Mouse (Mus musculus): ENCODE data around the gene Wsb2. TPM values are rescaled to one million over a fixed set of nuclear protein-coding genes. Genes with fewer than 3 reads are reported as not detected.
"Not testable (repeated sequence)": the region's sequence is repeated elsewhere in the genome, so short reads cannot be mapped to it uniquely, and the experiment has no call there.

The Wsb2 gene
- polyA plus RNA-seq, 1 experiment from 2014 or later, result 26.4 TPM

GRCm38 (mm10) chr5:117338503-117338902 is 18.6 kb upstream of the Wsb2 start:
- ATAC-seq (ENCODE audit: insufficient read depth), result peak; percentile 58
- Histone ChIP-seq H3K4me2 (0 out of 2 replicates have a peak overlapping the region, but pooled peaks have one; percentile 5), H3K4me1 (replicated peaks) (peaks cover 23% of the 10 kb centered on the region; the same call in 1 of the 2 replicates), H3K9ac (no peak overlapping the region), H3K36me3 (replicated peaks) (no peaks in the 10 kb centered on the region; the same call in 1 of the 2 replicates), H3K27ac (replicated peaks) (peak overlapping the region; percentile 19; the same call in 1 of the 2 replicates), H3K4me3 (replicated peaks) (no peak overlapping the region), H3K27me3 (no peaks in the 10 kb centered on the region), H3K9me3 (replicated peaks) (0 out of 2 replicates have a peak, but pooled peaks cover 3% of the 10 kb centered on the region)
- 35% methylated on average over 8 of the region's 8 CpGs for WGBS (ENCODE audit: insufficient replicate concordance)

GRCm38 (mm10) chr5:117340081-117340480 is 17.0 kb upstream of the Wsb2 start:
- 59% methylated on average over 6 of the region's 6 CpGs for WGBS (ENCODE audit: insufficient replicate concordance)
- no peak for ATAC-seq (ENCODE audit: insufficient read depth)

GRCm38 (mm10) chr5:117341896-117342295 is 15.2 kb upstream of the Wsb2 start:
- 38% methylated on average over 6 of the region's 6 CpGs for WGBS (ENCODE audit: insufficient replicate concordance)
- Histone ChIP-seq H3K9ac (no peak overlapping the region), H3K27me3 (no peaks in the 10 kb centered on the region), H3K4me2 (no peak overlapping the region), H3K4me1 (replicated peaks) (peaks cover 22% of the 10 kb centered on the region; the same call in 1 of the 2 replicates), H3K27ac (replicated peaks) (no peak overlapping the region), H3K4me3 (replicated peaks) (no peak overlapping the region), H3K36me3 (replicated peaks) (no peaks in the 10 kb centered on the region), H3K9me3 (replicated peaks) (0 out of 2 replicates have a peak, but pooled peaks cover 2% of the 10 kb centered on the region)
- no peak for ATAC-seq (ENCODE audit: insufficient read depth)

More at GRCm38 (mm10) chr5:117340081-117340480, 17.0 kb upstream of the Wsb2 start:
- H3K4me1 ChIP-seq (replicated peaks), result peaks cover 23% of the 10 kb centered on the region; the same call in 1 of the 2 replicates
- no peak overlapping the region for H3K9ac ChIP-seq
- no peaks in the 10 kb centered on the region for H3K27me3 ChIP-seq
- no peaks in the 10 kb centered on the region for H3K36me3 ChIP-seq (replicated peaks)
- H3K27ac ChIP-seq (replicated peaks), result no peak overlapping the region
- H3K4me2 ChIP-seq, result no peak overlapping the region
- H3K9me3 ChIP-seq (replicated peaks), result 0 out of 2 replicates have a peak, but pooled peaks cover 3% of the 10 kb centered on the region
- H3K4me3 ChIP-seq (replicated peaks), result no peak overlapping the region

GRCm38 (mm10) chr5:117344496-117344895 is 12.6 kb upstream of the Wsb2 start:
- H3K27me3 ChIP-seq, H3K9ac ChIP-seq: not testable (repeated sequence)

GRCm38 (mm10) chr5:117345432-117345976 is 11.6 kb upstream of the Wsb2 start:
- no peak overlapping the region for H3K9ac ChIP-seq
- no peak overlapping the region for H3K27ac ChIP-seq (replicated peaks)
- WGBS (ENCODE audit: insufficient replicate concordance), result 53% methylated on average over 5 of the region's 5 CpGs
- no peak overlapping the region for H3K4me3 ChIP-seq (replicated peaks)
- no peak for ATAC-seq (ENCODE audit: insufficient read depth)
- H3K36me3 ChIP-seq (replicated peaks), result no peaks in the 10 kb centered on the region
- H3K27me3 ChIP-seq, result no peaks in the 10 kb centered on the region
- peaks cover 7% of the 10 kb centered on the region for H3K4me1 ChIP-seq (replicated peaks)
- no peaks in the 10 kb centered on the region for H3K9me3 ChIP-seq (replicated peaks)
- no peak overlapping the region for H3K4me2 ChIP-seq

More at GRCm38 (mm10) chr5:117344496-117344895, 12.6 kb upstream of the Wsb2 start:
- not testable (repeated sequence) for ATAC-seq (ENCODE audit: insufficient read depth); H3K4me3 ChIP-seq (replicated peaks); H3K9me3 ChIP-seq (replicated peaks); H3K36me3 ChIP-seq (replicated peaks); H3K4me1 ChIP-seq (replicated peaks); H3K27ac ChIP-seq (replicated peaks); H3K4me2 ChIP-seq
- WGBS (ENCODE audit: insufficient replicate concordance), result 63% methylated on average over 5 of the region's 5 CpGs

- ATAC-seq (ENCODE audit: insufficient read depth), result no peak
- Histone ChIP-seq H3K27me3 (no peaks in the 10 kb centered on the region), H3K36me3 (replicated peaks) (no peaks in the 10 kb centered on the region), H3K9me3 (replicated peaks) (no peaks in the 10 kb centered on the region), H3K4me3 (replicated peaks) (no peak overlapping the region), H3K9ac (no peak overlapping the region), H3K27ac (replicated peaks) (no peak overlapping the region), H3K4me1 (replicated peaks) (peaks cover 7% of the 10 kb centered on the region), H3K4me2 (no peak overlapping the region)
- WGBS (ENCODE audit: insufficient replicate concordance), result 36% methylated on average over 3 of the region's 3 CpGs
These were observed 10.8 kb upstream of the Wsb2 start for GRCm38 (mm10) chr5:117346281-117346680.

GRCm38 (mm10) chr5:117347011-117347410 is 10.1 kb upstream of the Wsb2 start:
- H3K27me3 ChIP-seq, result 0 out of 2 replicates have a peak, but pooled peaks cover 3% of the 10 kb centered on the region
- H3K9me3 ChIP-seq (replicated peaks), result no peaks in the 10 kb centered on the region
- H3K27ac ChIP-seq (replicated peaks), result no peak overlapping the region
- peaks cover 7% of the 10 kb centered on the region for H3K4me1 ChIP-seq (replicated peaks)
- H3K36me3 ChIP-seq (replicated peaks), result no peaks in the 10 kb centered on the region
- no peak for ATAC-seq (ENCODE audit: insufficient read depth)
- WGBS (ENCODE audit: insufficient replicate concordance), result 55% methylated on average over 5 of the region's 5 CpGs
- no peak overlapping the region for H3K4me3 ChIP-seq (replicated peaks)
- H3K4me2 ChIP-seq, result no peak overlapping the region
- no peak overlapping the region for H3K9ac ChIP-seq

GRCm38 (mm10) chr5:117347838-117348237 is 9.3 kb upstream of the Wsb2 start:
- no peak for ATAC-seq (ENCODE audit: insufficient read depth)
- Histone ChIP-seq H3K9ac (no peak overlapping the region), H3K9me3 (replicated peaks) (no peaks in the 10 kb centered on the region), H3K4me3 (replicated peaks) (no peak overlapping the region), H3K4me1 (replicated peaks) (peaks cover 7% of the 10 kb centered on the region), H3K4me2 (peak overlapping the region; percentile 27; the same call in 1 of the 2 replicates), H3K27ac (replicated peaks) (no peak overlapping the region), H3K36me3 (replicated peaks) (no peaks in the 10 kb centered on the region), H3K27me3 (peaks cover 10% of the 10 kb centered on the region; the same call in 1 of the 2 replicates)
- WGBS (ENCODE audit: insufficient replicate concordance), result 82% methylated on average over 2 of the region's 2 CpGs

- Histone ChIP-seq H3K4me2 (peak overlapping the region; percentile 27; the same call in 1 of the 2 replicates), H3K36me3 (replicated peaks) (no peaks in the 10 kb centered on the region), H3K27me3 (peaks cover 14% of the 10 kb centered on the region), H3K9ac (no peak overlapping the region), H3K4me1 (replicated peaks) (peaks cover 7% of the 10 kb centered on the region), H3K9me3 (replicated peaks) (no peaks in the 10 kb centered on the region), H3K27ac (replicated peaks) (no peak overlapping the region), H3K4me3 (replicated peaks) (no peak overlapping the region)
- ATAC-seq (ENCODE audit: insufficient read depth), result no peak; the same call in 1 of the 2 replicates
- 36% methylated on average over 19 of the region's 19 CpGs for WGBS (ENCODE audit: insufficient replicate concordance)
These were observed 8.8 kb upstream of the Wsb2 start for GRCm38 (mm10) chr5:117348279-117348678.

GRCm38 (mm10) chr5:117354121-117354520 is 3.0 kb upstream of the Wsb2 start:
- Histone ChIP-seq H3K4me1 (replicated peaks) (peaks cover 25% of the 10 kb centered on the region), H3K4me3 (replicated peaks) (no peak overlapping the region), H3K9me3 (replicated peaks) (no peaks in the 10 kb centered on the region), H3K4me2 (no peak overlapping the region), H3K27ac (replicated peaks) (no peak overlapping the region), H3K36me3 (replicated peaks) (no peaks in the 10 kb centered on the region), H3K27me3 (peaks cover 54% of the 10 kb centered on the region), H3K9ac (no peak overlapping the region)
- 17% methylated on average over 8 of the region's 8 CpGs for WGBS (ENCODE audit: insufficient replicate concordance)
- ATAC-seq (ENCODE audit: insufficient read depth), result no peak

- H3K4me2 ChIP-seq, result peak overlapping the region; percentile 94
- ATAC-seq (ENCODE audit: insufficient read depth), result no peak
- H3K9me3 ChIP-seq (replicated peaks), result no peaks in the 10 kb centered on the region
- peaks cover 41% of the 10 kb centered on the region for H3K4me1 ChIP-seq (replicated peaks)
- H3K27me3 ChIP-seq, result peaks cover 54% of the 10 kb centered on the region
- peak overlapping the region; percentile 83; the same call in 1 of the 2 replicates for H3K4me3 ChIP-seq (replicated peaks)
- no peaks in the 10 kb centered on the region for H3K36me3 ChIP-seq (replicated peaks)
- H3K27ac ChIP-seq (replicated peaks), result peak overlapping the region; percentile 82; the same call in 1 of the 2 replicates
- no peak overlapping the region for H3K9ac ChIP-seq
- WGBS (ENCODE audit: insufficient replicate concordance), result 29% methylated on average over 14 of the region's 14 CpGs
These were observed 1.3 kb upstream of the Wsb2 start for GRCm38 (mm10) chr5:117355648-117356303.

Measured in liver, embryonic 15.5 days (tissue).